Mouse (Mus musculus): ENCODE results near the gene Anapc10. TPM values are rescaled to one million over a fixed set of nuclear protein-coding genes. Genes with fewer than 3 reads are reported as not detected.
"Not testable (repeated sequence)": the region's sequence is repeated elsewhere in the genome, so short reads cannot be mapped to it uniquely, and the experiment has no call there.

Gene Anapc10
- 1 to 10 TPM; 4.1 to 5.1 TPM for total RNA-seq (2021)

DNA sequence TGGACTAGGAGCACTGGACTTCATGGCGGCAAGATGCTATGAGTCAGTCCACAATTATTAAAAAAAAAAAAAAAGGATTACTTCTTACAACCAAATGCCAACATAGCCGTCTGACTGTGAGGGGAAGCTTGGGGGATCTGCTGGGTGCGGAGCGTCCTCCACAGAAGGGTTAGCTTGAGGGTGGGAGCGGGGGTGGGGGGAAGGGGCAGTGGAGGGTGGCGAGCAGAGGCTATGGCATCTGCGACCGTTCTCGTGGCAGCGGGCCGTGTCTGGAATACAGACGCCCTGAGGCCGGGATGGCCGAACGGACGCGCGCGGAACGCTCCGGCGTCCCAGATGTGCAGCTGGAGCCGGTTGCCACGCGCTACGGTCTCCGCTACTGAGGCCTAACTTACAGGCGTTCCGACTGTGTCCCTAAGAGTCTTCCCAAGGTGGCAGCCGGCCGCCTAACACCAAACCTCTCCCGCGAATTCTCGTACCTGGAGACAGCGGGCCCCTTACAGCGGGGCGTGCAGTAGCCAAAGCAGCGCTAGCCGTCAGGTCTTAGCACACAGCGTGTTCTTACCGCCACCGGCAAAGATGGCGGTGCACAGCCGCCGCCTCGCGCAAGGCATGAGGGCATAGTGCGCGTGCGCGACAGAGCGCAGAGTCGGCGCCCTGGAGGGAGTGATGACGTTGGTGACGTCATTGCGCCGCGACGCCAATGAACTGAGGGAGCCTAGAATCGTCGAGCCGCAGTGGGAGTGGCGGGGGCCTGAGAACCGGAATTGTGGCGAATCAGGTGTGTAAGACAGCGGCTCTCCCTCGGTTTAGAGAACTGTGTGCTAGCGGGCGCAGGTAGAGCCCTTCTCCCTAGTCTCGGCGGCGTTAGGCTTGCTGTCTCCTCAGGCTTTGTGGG is at the start of gene Anapc10, which contains the start of gene Abce1:
Gene Anapc10, plus strand, starts transcription at position 757 of the 898 bp plus-strand sequence.
Gene Abce1, minus strand, starts transcription at position 677 of the 898 bp plus-strand sequence.
- peak; percentile 95 for DNase-seq (ENCODE audit: low spot score)
- intact Hi-C loops (cut with DNase I), result loop anchor here (10.0 kb wide), 1 partner anchor 1303 kb away; the partner anchor contains the start of gene Usp38

DNA sequence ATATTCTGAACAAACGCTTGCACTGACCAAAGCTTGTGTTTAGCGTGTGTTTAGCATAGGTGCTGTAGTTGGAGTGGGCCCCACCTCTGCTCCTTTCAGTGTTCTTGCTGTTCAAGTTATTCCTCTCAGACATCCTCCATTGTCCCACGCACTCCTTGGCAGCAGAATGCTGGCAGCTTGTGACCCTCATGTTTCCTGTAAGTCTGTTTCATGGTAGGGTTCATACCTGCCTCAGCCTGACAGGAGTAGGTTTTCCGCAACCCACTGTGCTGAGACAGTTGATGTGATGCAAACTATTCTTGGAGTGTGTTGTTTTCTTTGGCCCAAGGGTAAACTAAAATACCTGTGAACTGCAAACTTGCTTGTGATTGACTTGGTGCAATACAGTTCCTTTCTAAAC is 35.2 kb upstream of the Anapc10 start:
- intact Hi-C loops (cut with DNase I), result no loop called here

DNA sequence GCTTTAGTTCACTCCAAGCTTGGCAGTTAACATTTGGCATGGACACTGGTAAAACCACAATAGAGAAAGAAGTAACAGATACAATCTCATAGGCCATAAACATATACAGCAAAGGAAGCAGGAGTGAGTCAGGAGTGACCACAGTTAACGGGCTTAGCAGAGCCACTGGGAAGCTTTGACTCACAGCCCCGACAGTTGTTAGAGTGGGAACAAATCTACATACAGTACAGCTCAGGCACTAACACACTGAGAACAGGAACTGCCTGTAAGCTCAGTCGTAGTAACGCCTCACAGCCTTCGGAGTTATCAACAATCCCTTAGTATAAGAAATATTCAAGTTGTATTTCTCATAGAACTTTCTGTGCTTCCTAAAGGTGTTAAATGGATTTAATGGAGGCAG is 32.6 kb upstream of the Anapc10 start:
- DNase-seq (ENCODE audit: low spot score), result no peak
- intact Hi-C loops (cut with DNase I), result no loop called here

More for the DNA sequence above, 35.2 kb upstream of the Anapc10 start:
- no peak for DNase-seq (ENCODE audit: low spot score)

DNA sequence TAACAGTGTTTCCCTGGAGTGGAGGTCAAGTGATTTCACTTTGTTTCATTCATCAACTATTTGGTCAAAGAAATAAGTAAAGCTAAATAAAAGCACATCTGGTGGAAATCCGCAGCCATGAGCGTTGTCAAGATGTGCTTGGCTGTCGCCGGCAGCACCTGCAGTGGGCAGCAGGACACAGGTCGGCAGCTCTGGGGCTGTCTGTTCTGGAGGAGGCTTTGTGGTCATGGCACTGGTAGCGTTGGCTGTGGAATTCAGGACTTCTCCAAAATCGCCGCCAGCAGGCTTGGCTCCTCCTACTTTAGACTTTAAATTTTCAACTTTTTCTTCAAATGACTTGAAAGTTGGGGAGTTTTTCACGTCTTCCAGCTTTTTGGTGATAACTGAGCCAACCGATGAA is 31.5 kb upstream of the Anapc10 start:
- DNase-seq (ENCODE audit: low spot score); intact Hi-C loops (cut with DNase I): not testable (repeated sequence)

DNA sequence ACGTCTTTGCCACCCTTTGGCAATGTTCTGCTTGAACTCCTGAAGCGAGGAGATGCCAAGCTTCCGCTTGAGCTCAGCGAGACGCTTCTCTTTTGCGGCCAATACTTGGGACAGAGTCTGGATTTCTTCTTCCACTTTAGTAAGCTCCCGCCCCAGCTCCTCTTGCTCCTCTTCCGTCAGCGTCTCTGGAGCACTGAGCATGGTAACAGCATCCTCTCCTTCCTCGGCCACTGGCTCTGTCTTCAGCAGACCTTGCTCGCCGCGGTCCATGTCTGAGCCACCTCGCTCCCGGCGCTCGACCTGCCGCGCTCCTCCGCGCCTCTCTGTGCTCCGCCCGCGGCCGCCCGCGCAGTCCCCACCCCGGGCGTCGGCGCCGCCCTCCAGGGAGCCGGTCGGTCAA is 31.1 kb upstream of the Anapc10 start:
- intact Hi-C loops (cut with DNase I), result no loop called here
- DNase-seq (ENCODE audit: low spot score), result no peak

DNA sequence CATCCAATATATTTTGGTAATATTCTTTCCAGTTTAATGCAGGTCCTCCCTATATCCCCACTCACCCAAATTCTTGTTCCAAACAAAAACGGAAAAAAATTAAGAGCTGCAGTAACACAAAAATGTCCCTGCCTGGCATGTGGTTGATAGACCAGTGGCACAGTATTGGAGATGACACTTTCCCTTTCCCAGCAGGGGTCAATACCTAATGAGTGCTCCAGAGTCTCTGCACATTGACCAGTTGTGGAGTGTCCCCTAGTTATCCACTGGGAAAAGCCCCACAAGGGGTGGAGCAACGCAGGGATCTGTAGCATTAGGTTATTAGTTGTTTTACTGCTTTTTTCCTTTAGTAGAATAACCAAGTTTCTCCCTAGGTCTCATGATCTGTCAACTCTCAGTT is 30.7 kb upstream of the Anapc10 start:
- intact Hi-C loops (cut with DNase I), result no loop called here
- DNase-seq (ENCODE audit: low spot score), result no peak

DNA sequence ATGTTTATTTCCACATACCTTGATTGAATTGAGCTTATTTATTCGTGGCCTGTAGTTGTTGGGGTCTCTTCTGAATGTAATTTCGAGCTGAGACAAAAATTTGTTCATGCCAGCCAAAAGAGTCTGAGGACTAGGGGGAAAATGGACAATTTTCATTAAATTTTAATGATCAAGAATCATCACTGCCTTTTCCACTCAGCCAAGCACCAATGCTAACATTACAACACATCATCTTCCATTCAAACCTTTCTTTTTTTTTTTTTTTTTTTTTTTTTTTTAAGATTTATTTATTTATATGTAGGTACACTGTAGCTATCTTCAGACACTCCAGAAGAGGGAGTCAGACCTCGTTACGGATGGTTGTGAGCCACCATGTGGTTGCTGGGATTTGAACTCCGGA is 25.7 kb upstream of the Anapc10 start:
- DNase-seq (ENCODE audit: low spot score); intact Hi-C loops (cut with DNase I): not testable (repeated sequence)

DNA sequence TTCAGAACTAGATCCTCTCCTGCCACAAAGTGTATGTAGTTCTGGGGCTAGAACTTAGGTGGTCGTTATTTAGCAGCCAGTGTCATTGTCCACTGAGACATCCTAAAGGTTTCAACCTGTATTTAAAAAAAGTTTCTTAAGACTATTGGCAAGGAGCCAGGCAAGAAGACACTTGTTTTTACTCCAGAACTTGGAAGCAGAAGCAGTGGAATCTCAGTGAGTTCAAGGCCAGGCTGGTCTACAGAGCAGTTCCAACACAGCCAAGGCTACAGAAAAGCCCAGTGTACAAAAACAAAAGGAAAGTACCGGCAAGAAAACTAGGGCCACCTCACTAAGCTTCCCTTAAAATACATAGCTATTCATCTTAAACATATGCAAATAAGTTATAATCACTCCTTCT is 19.1 kb upstream of the Anapc10 start:
- intact Hi-C loops (cut with DNase I), result no loop called here
- no peak for DNase-seq (ENCODE audit: low spot score)

DNA sequence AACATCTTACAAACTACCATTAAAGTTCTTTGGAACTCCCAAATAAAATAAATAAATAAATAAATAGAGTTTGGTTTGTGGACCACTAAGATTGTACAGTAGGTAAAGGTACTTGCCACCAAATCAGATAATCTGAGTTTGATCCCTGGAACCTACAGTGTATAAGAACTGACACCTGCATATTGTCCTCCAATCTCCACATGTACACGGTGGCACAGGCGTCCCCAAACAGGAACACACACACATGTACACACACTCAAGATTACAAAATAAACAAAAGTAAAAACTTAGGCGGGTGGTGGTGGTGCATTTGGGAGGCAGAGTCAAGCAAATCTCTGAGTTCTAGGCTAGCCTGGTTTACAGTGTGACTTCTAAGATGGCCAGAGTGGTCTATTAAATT is 4.9 kb upstream of the Anapc10 start:
- DNase-seq (ENCODE audit: low spot score), result no peak
- intact Hi-C loops (cut with DNase I), result loop anchor here (5.0 kb wide), 1 partner anchor 64 kb away; no protein-coding TSS in a partner anchor

DNA sequence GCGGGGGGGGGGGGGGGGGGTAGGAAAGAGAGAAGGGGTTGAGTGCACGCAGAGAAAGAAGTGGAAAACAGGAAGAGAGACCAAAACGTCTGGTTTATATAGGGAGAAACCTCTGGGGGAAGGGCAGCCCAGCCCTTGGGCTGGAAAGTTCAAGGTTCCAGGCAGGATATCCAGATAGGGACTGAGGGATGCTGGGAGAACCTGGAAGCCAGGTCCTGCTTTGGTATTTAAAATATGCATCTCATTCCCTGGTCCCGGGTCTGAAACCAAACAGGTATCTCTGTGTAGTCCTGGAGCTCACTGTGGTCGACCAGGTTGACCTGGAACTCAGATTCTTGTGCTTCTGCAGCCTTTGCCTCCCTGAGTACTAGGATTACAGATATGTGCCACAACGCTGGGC is 1.1 kb downstream of the Anapc10 start:
- intact Hi-C loops (cut with DNase I), result loop anchor here (10.0 kb wide), 1 partner anchor 1302 kb away; the partner anchor contains the start of gene Usp38
- DNase-seq (ENCODE audit: low spot score), result no peak

DNA sequence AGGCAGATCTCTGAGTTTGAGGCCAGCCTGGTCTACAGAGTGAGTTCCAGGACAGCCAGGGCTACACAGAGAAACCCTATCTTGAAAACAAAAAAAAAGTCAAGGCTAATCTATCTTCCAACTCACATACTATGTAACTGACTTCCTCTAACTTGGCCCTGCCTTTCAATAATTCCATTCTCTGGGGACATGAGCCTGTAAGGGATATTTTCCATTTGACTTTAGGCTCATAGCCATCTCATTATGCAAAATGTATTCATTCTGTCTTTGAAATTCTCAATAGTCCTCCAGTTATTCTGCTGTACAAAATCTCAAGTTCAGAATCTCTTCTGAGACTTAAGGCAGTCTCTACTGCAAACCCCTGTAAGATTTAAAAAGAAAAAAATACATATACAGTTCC is 9.9 kb downstream of the Anapc10 start:
- intact Hi-C loops (cut with DNase I), result no loop called here
- no peak for DNase-seq (ENCODE audit: low spot score)

DNA sequence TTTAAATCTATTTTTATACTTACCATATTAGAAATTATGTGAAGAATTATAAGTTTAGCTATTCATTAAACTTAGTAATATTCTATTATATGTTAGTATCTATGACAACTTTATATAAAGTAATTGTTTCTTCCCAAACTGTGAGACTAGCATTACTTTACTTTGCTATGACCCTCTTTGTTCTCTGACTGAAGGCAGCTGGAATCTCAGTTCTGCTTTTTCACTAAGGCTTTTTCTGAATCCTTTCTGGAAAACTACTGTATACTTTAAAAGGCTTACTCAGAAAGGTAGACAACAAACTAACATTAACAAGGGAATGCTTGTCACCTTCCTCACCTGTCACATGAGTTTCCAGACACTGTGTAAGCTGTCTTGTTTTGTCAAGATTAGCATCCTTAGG is 11.7 kb downstream of the Anapc10 start:
- no peak for DNase-seq (ENCODE audit: low spot score)
- intact Hi-C loops (cut with DNase I), result no loop called here

DNA sequence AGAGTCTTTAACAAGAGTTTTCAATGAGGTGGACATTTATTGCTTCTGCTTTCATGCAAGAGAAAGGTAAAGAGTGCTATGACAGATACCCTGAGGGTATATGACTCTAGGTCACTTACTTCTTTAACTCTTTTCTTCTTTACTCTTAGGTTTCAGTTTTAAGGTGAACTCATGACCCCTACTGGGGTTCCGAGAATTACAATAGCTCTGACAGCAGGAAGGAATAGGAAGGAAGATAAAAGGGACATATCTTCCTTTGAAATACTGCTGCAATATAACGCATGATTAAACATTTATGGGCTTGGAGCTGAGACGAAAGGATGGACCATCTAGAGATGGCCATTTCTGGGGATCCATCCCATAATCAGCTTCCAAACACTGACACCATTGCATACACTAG is 13.0 kb downstream of the Anapc10 start:
- intact Hi-C loops (cut with DNase I), result no loop called here
- no peak for DNase-seq (ENCODE audit: low spot score)

DNA sequence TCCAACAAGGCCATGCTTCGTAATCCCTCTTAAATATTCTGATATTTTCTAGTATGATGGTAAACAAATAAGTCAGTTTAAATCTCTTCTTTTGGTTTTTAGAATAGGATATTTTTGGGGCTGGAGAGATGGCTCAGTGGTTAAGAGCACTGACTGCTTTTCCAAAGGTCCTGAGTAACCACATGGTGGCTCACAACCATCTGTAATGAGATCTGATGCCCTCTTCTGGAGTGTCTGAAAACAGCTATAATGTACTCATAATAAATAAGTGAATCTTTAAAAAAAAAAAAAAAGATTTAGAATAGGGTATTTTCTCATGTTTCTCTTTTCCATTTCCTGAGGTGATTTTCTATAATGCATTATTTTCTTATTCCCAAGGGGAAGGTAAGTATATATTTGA is 16.3 kb downstream of the Anapc10 start:
- no peak for DNase-seq (ENCODE audit: low spot score)
- intact Hi-C loops (cut with DNase I), result no loop called here

DNA sequence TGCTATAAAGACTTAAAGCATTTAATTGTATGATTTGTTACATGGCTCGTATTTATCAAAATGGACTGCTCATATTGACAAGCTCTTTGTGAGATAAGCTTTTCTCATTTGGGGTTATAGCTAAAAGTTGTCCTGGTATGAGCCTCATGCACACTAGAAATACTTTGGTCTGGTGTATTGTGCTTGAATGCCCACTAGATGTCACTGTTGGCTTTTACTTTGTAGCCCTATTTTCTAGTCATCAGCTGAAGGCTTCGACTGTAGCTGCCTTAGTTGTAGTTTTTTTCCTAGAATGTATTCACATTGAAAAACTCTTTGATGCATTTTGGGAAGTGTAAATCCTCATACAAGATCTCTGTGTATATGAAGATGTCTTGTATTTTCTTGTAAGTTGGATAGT is 22.7 kb downstream of the Anapc10 start:
- DNase-seq (ENCODE audit: low spot score), result no peak
- intact Hi-C loops (cut with DNase I), result loop anchor here (2.0 kb wide), 1 partner anchor 748 kb away; no protein-coding TSS in a partner anchor

DNA sequence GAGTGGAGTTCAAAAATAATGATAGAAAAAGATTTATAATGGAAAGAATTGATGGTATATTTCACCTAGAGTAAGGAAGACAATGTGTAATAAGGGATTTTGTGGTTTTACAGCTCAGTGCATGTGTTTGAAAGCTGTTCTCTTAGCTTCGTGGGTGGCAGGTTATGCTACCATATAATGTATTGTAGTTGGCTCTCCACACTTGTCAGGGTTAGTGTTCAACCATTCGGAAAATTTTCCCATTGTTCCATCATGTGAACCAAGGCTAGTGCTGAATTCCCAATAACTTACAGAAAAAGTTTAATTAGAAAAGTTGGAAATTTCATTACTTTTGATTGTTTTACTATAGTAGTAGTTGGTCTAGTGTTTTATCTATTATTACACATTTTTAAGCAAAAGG is 36.6 kb downstream of the Anapc10 start:
- DNase-seq (ENCODE audit: low spot score), result no peak
- intact Hi-C loops (cut with DNase I), result no loop called here

DNA sequence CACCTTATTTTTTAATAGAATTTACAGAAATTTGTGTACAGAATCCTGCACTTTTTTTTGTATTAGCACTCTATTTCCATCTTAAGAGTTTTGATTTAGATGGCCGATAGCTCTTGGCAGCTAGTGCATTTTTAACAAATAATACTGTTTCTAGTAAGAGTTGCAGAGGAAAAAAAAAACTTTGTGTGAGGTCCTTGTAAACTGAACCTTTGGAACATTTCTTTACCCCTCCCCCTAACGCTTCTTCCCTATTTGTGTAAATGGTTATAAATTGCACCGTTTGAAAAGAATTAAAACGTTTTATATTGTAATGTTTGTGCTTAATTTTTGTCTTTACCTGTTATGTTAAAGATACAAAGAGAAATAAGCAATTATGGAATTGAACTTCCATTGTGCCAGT is 37.0 kb downstream of the Anapc10 start:
- no peak for DNase-seq (ENCODE audit: low spot score)
- intact Hi-C loops (cut with DNase I), result no loop called here

DNA sequence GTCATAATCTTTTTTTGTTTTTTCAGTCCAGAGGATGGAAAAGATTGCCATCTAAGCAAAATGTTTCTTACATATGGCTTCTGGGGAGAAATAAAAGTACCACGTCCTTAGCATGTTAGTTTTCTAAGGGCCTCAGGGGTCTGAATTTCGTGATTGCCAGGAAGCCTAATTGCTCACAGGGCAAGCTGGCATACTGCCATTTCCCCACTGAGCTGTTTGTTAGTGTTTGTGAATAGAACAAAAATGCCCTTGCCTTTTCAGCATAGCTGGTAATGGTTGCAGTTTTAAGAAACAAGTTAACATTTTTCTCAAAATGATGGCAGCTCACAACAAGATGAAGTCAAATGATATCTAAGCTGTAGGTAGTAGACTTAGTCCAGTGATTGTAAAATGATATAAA is 38.7 kb downstream of the Anapc10 start:
- intact Hi-C loops (cut with DNase I), result no loop called here
- no peak for DNase-seq (ENCODE audit: low spot score)

DNA sequence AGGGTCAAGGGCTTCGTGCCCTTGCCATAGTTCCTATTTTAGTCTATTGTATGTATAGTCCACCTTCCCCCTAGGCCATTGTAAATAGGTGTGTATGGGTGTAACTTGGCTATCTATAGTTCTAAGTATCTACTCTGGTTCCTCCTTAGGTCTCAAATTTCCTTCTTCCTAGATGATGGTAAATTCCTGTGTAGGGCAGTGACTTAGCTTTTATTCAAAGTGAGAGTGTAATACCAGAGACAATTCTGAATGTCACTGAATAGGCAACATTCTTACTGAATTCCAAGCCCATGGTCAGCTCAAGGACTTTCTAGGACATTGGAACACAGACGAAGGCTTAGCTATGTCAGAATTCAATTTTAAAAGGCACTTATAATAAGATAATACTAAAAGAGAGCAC is 83.3 kb downstream of the Anapc10 start:
- intact Hi-C loops (cut with DNase I); DNase-seq (ENCODE audit: low spot score): not testable (repeated sequence)

DNA sequence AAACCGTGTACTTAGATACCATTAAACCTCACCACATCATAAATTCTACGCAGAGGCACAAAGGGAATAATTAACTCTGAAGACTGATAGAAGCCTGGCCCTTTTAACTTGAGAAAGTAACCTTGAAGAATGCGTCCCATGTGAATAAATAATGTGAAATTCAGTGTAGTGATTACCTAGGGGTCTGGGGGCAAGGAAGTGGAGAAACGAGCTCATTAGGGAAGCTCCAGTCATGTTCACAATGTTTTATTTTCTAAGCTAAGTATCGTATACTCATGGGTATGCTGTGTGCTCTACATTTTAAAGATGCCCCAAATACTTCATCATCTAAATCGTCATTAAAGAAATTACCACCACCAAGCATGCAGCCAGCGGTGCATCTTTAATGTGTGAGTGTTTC is 85.1 kb downstream of the Anapc10 start:
- DNase-seq (ENCODE audit: low spot score), result no peak
- intact Hi-C loops (cut with DNase I), result no loop called here

DNA sequence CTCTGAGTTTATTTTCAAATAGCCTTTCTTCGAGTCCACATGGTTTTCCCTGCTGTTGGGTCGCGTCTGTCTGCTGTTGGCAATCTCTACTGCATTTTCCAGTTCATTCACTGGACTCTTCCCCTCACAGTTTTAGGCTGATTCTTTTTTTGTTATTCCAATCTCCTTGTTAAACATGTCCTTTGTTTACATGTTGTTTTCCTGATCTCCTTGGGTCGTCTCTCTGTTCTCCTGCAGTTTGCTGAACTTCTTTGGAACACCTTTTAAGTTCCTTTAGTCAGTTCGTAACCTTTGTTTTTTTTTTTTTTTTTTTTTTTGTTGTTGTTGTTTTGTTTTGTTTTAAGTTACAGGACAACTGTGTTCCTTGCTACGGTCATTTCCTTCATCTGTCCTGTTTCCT is 92.9 kb downstream of the Anapc10 start:
- DNase-seq (ENCODE audit: low spot score), result no peak
- intact Hi-C loops (cut with DNase I), result no loop called here

DNA sequence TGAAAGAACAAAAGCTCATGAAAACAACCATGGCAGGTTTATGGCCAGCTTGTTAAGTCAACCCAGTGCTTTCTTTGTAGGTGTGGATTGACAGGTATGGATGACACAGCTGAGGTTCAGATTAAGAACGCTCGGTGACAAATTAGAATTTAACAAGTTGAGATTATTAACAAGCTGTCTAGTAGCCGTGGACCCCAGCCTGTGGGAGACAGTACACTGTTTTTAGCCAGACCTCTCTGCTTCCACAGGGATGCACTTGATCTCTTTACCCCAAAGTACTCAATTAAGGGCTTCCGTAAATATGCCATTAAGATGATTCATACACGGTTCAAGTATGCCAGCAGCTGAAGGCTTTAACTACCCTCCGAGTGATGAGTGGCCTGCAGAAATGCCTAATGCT is 95.4 kb downstream of the Anapc10 start:
- no peak for DNase-seq (ENCODE audit: low spot score)
- intact Hi-C loops (cut with DNase I), result no loop called here
